Mouse (Mus musculus) neural tube, embryonic 14.5 days (tissue): ENCODE results near the gene Rpgr. TPM values are rescaled to one million over a fixed set of nuclear protein-coding genes. Genes with fewer than 3 reads are reported as not detected.

Experiments
- ATAC-seq: fragments of 200-750 bp; cut with Nextera tagmentation; 2 replicates; pipeline ENCODE4 v1.8.0; 2017; ENCODE audit warnings: low read depth, mild to moderate bottlenecking, moderate TSS enrichment, moderate library complexity
- H3K27ac ChIP-seq: fragments of 300-500 bp; sonication (generic); 2 replicates; pipeline ENCODE4 v1.5.1; 2014; ENCODE audit warnings: low read depth, mild to moderate bottlenecking, control low read depth, low read length, moderate library complexity, mixed read lengths
- H3K27me3 ChIP-seq: fragments of 300-500 bp; sonication (generic); 2 replicates; pipeline ENCODE4 v1.6.1; 2014; ENCODE audit warnings: low read length; ENCODE audit not compliant: control insufficient read depth, insufficient read depth
- H3K36me3 ChIP-seq: fragments of 300-500 bp; sonication (generic); 2 replicates; pipeline ENCODE4 v1.6.1; 2014; ENCODE audit warnings: low read length, mixed read lengths; ENCODE audit not compliant: control insufficient read depth, insufficient read depth
- H3K4me1 ChIP-seq: fragments of 300-500 bp; sonication (generic); 2 replicates; pipeline ENCODE4 v1.6.1; 2014; ENCODE audit warnings: low read length; ENCODE audit not compliant: control insufficient read depth, insufficient read depth
- H3K4me2 ChIP-seq: fragments of 300-500 bp; sonication (generic); 2 replicates; pipeline ENCODE4 v1.6.1; 2014; ENCODE audit warnings: mild to moderate bottlenecking, low read depth, low read length, control low read depth
- H3K4me3 ChIP-seq: fragments of 300-500 bp; sonication (generic); 2 replicates; pipeline ENCODE4 v1.5.1; 2014; ENCODE audit warnings: low read depth, low read length, control low read depth, mixed read lengths
- H3K9ac ChIP-seq: fragments of 300-500 bp; sonication (generic); replicated peaks from 2 replicates; pipeline ENCODE4 v1.6.1; 2014; ENCODE audit warnings: low read depth, mild to moderate bottlenecking, control low read depth, low read length, mixed read lengths
- H3K9me3 ChIP-seq: fragments of 300-500 bp; sonication (generic); 2 replicates; pipeline ENCODE4 v1.6.1; 2016; ENCODE audit warnings: low read length; ENCODE audit not compliant: control insufficient read depth
- WGBS: fragments of 180-500 bp; shearing (Covaris S2); extraction: QIAGEN DNeasy Blood & Tissue Kit; methylation state at CpG from one replicate; pipeline ENCODE4 v1.1.7; 2014; 5-methylcytosine and 5-hydroxymethylcytosine counted together
- polyA plus RNA-seq: library from polyadenylated mRNA; unstranded; fragments of >200 nt; fragmentation: Nextera tagmentation; extraction: Ambion mirVana; gene quantifications from 2 replicates; pipeline ENCODE4 v1.2.1, GENCODE M21; 2014

The Rpgr gene
- polyA plus RNA-seq, 1 experiment from 2014 or later = 39.4 TPM

GRCm38 (mm10) chrX:10219281-10219680, 2.6 kb upstream of the Rpgr start:
- Histone ChIP-seq H3K4me2 (no peak overlapping the region), H3K9me3 (no peaks in the 10 kb centered on the region), H3K36me3 (no peaks in the 10 kb centered on the region), H3K27me3 (no peaks in the 10 kb centered on the region), H3K4me1 (no peaks in the 10 kb centered on the region), H3K27ac (no peak overlapping the region), H3K4me3 (no peak overlapping the region), H3K9ac (no peak overlapping the region)
- 65% methylated on average over 6 of the region's 6 CpGs for WGBS
- ATAC-seq = no peak

GRCm38 (mm10) chrX:10215972-10216371, 748 bp downstream of the Rpgr start:
- Histone ChIP-seq H3K9ac (peak overlapping the region; percentile 50; the same call in 1 of the 2 replicates), H3K4me1 (no peaks in the 10 kb centered on the region), H3K9me3 (no peaks in the 10 kb centered on the region), H3K36me3 (no peaks in the 10 kb centered on the region), H3K27me3 (no peaks in the 10 kb centered on the region), H3K27ac (peak overlapping the region; percentile 80), H3K4me2 (peak overlapping the region; percentile 51), H3K4me3 (peak overlapping the region; percentile 47)
- peak; percentile 22 for ATAC-seq
- WGBS = 17% methylated on average over 16 of the region's 16 CpGs

- no peaks in the 10 kb centered on the region for H3K4me1 ChIP-seq
- H3K4me3 ChIP-seq = no peak overlapping the region
- no peak for ATAC-seq
- no peaks in the 10 kb centered on the region for H3K9me3 ChIP-seq
- H3K36me3 ChIP-seq = no peaks in the 10 kb centered on the region
- 86% methylated on average over 5 of the region's 5 CpGs for WGBS
- no peak overlapping the region for H3K9ac ChIP-seq
- no peak overlapping the region for H3K4me2 ChIP-seq
- no peak overlapping the region for H3K27ac ChIP-seq
- no peaks in the 10 kb centered on the region for H3K27me3 ChIP-seq
Observed at GRCm38 (mm10) chrX:10205937-10206336, 10.8 kb downstream of the Rpgr start.

GRCm38 (mm10) chrX:10201289-10201688, 15.4 kb downstream of the Rpgr start:
- Histone ChIP-seq H3K4me1 (no peaks in the 10 kb centered on the region), H3K9ac (no peak overlapping the region), H3K27ac (no peak overlapping the region), H3K9me3 (no peaks in the 10 kb centered on the region), H3K4me2 (no peak overlapping the region), H3K36me3 (no peaks in the 10 kb centered on the region), H3K27me3 (no peaks in the 10 kb centered on the region), H3K4me3 (no peak overlapping the region)
- no peak for ATAC-seq
- WGBS = 25% methylated on average over 2 of the region's 2 CpGs

GRCm38 (mm10) chrX:10152390-10152789, 64.3 kb downstream of the Rpgr start:
- Histone ChIP-seq H3K27me3 (no peaks in the 10 kb centered on the region), H3K27ac (no peak overlapping the region), H3K9ac (no peak overlapping the region), H3K4me1 (no peaks in the 10 kb centered on the region), H3K36me3 (no peaks in the 10 kb centered on the region), H3K9me3 (no peaks in the 10 kb centered on the region), H3K4me2 (no peak overlapping the region), H3K4me3 (no peak overlapping the region)
- no peak for ATAC-seq
- WGBS = 67% methylated on average over 3 of the region's 3 CpGs

GRCm38 (mm10) chrX:10117065-10117719, 99.5 kb downstream of the Rpgr start, which contains the start of gene Srpx:
Gene Srpx (minus strand): TSS chrX:10117709.
- Histone ChIP-seq H3K4me1 (no peaks in the 10 kb centered on the region), H3K4me3 (peak within 1 kb of the TSS; percentile 24), H3K9me3 (no peaks in the 10 kb centered on the region), H3K27ac (no peak within 1 kb of the TSS), H3K9ac (peak within 1 kb of the TSS; percentile 11; the same call in 1 of the 2 replicates), H3K4me2 (peak within 1 kb of the TSS; percentile 46), H3K27me3 (no peaks in the 10 kb centered on the region), H3K36me3 (no peaks in the 10 kb centered on the region)
- WGBS = 22% methylated on average over 19 of the region's 19 CpGs
- peak; percentile 56; the same call in 1 of the 2 replicates for ATAC-seq

- Histone ChIP-seq H3K4me1 (no peaks in the 10 kb centered on the region), H3K9me3 (no peaks in the 10 kb centered on the region), H3K9ac (no peak overlapping the region), H3K4me3 (no peak overlapping the region), H3K27me3 (no peaks in the 10 kb centered on the region), H3K27ac (no peak overlapping the region), H3K36me3 (no peaks in the 10 kb centered on the region), H3K4me2 (no peak overlapping the region)
- no peak for ATAC-seq
- 54% methylated on average over 3 of the region's 3 CpGs for WGBS
Observed at GRCm38 (mm10) chrX:10115780-10116179, 100.9 kb downstream of the Rpgr start.

- H3K4me1 ChIP-seq = no peaks in the 10 kb centered on the region
- ATAC-seq = no peak
- H3K27me3 ChIP-seq = no peaks in the 10 kb centered on the region
- no peak overlapping the region for H3K4me3 ChIP-seq
- 60% methylated on average over 1 of the region's 1 CpGs for WGBS
- H3K36me3 ChIP-seq = no peaks in the 10 kb centered on the region
- H3K4me2 ChIP-seq = no peak overlapping the region
- no peak overlapping the region for H3K9ac ChIP-seq
- H3K27ac ChIP-seq = no peak overlapping the region
- no peaks in the 10 kb centered on the region for H3K9me3 ChIP-seq
Observed at GRCm38 (mm10) chrX:10110736-10111135, 106.0 kb downstream of the Rpgr start.

- Histone ChIP-seq H3K36me3 (no peaks in the 10 kb centered on the region), H3K4me2 (no peak overlapping the region), H3K27me3 (no peaks in the 10 kb centered on the region), H3K9me3 (no peaks in the 10 kb centered on the region), H3K27ac (no peak overlapping the region), H3K4me1 (no peaks in the 10 kb centered on the region), H3K4me3 (no peak overlapping the region), H3K9ac (no peak overlapping the region)
- no peak for ATAC-seq
- 63% methylated on average over 4 of the region's 4 CpGs for WGBS
Observed at GRCm38 (mm10) chrX:10108558-10108957, 108.2 kb downstream of the Rpgr start.
